In the genomic region with DNA sequence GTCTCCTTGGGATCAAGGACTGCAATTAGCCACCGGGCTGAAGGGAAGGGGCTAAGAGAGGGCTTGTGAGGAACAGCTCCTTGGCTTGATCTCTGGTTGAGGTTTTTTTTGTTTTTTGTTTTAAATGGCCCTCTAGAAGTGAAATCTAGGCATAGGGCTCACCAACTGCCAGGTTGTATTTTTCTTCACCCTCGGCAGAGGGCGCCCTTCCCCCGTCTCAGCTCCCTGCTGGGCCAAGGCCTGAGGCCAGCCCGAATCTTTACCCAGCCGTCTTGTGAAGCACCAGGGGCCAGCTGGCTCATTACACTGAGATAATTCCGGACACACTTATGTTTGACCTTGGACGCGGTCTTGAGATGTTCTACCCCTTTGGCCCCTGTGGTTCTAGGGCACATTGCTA, we compare ENCODE assay signal across 8 mouse cellular contexts. TPM values are rescaled to one million over a fixed set of nuclear protein-coding genes. Genes with fewer than 3 reads are reported as not detected.
DNase-seq lines count a peak whose midpoint lies in the region; ATAC-seq and TF ChIP-seq lines count a peak whose summit lies in the region.

No protein-coding gene starts in this region.

- no peaks in the 10 kb centered on the region for H3K36me3 ChIP-seq in embryonic facial prominence, embryonic 10.5 days (replicated peaks)
- no peaks in the 10 kb centered on the region for H3K36me3 ChIP-seq in heart, adult 2 months (ENCODE audit: control insufficient read depth, insufficient read depth, low read length)
- no peaks in the 10 kb centered on the region for H3K36me3 ChIP-seq in limb, embryonic 15.5 days
- no peaks in the 10 kb centered on the region for H3K36me3 ChIP-seq in midbrain, postnatal 0 days (ENCODE audit: insufficient read depth, low read length)

- peak overlapping the region; percentile 46 for H3K4me3 ChIP-seq in embryonic facial prominence, embryonic 10.5 days
- H3K4me3 ChIP-seq in heart, adult 2 months = no peak overlapping the region
- peak overlapping the region; percentile 31; the same call in 1 of the 2 replicates for H3K4me3 ChIP-seq in limb, embryonic 15.5 days
- H3K4me3 ChIP-seq in midbrain, postnatal 0 days (ENCODE audit: low read depth, low read length) = no peak overlapping the region

- no peaks in the 10 kb centered on the region for H3K9me3 ChIP-seq in embryonic facial prominence, embryonic 10.5 days
- H3K9me3 ChIP-seq in limb, embryonic 15.5 days = no peaks in the 10 kb centered on the region
- H3K9me3 ChIP-seq in midbrain, postnatal 0 days (ENCODE audit: low read length) = no peaks in the 10 kb centered on the region

- intact Hi-C loops in heart, adult 2 months (cut with DNase I) = loop anchor here (1.0 to 5.0 kb wide), 4 partner anchors 97 to 484 kb away; partner anchors contain the start of gene Cradd

- H3K9ac ChIP-seq in heart, adult 2 months (ENCODE audit: low read depth, low read length) = 0 out of 2 replicates have a peak overlapping the region, but pooled peaks have one; percentile 33
- H3K9ac ChIP-seq in limb, embryonic 15.5 days = no peak overlapping the region
- no peak overlapping the region for H3K9ac ChIP-seq in midbrain, postnatal 0 days (replicated peaks; ENCODE audit: low read length, poor library complexity, severe bottlenecking)

- peak; percentile 83 for DNase-seq in 3T3-L1 (ENCODE audit: low read depth, low spot score)
- peak; percentile 60 for DNase-seq in adrenal gland, adult 8-10 months
- DNase-seq in embryonic facial prominence, embryonic 10.5 days (ENCODE audit: low spot score) = peak; percentile 87
- peak; percentile 89 for DNase-seq in heart, adult 2 months
- DNase-seq in kidney, adult 18-20 months = peak; percentile 77
- peak; percentile 72 for DNase-seq in midbrain, postnatal 0 days (ENCODE audit: low spot score)
- peak; percentile 36 to 70 for DNase-seq in spleen, postnatal 14 days (ENCODE audit: low spot score in 2 of 2)

- peak; percentile 83 for TF ChIP-seq EP300 in heart, adult 2 months (IDR thresholded peaks at IDR 0.05; ENCODE audit: insufficient read depth, low read depth, low read length)

- TF ChIP-seq POLR2A in heart, adult 2 months (IDR thresholded peaks at IDR 0.05; ENCODE audit: insufficient read depth, low read depth, low read length) = no peak

- ATAC-seq in limb, embryonic 15.5 days (ENCODE audit: insufficient number of reproducible peaks, low FRiP score, low TSS enrichment, low read depth) = no peak
- ATAC-seq in midbrain, postnatal 0 days (ENCODE audit: low FRiP score) = peak; percentile 24; the same call in 1 of the 2 replicates

- peak; percentile 97 for TF ChIP-seq CTCF in heart, adult 2 months (IDR thresholded peaks at IDR 0.05)
- TF ChIP-seq CTCF in midbrain, postnatal 0 days (IDR thresholded peaks at IDR 0.05) = peak; percentile 76

- H3K79me2 ChIP-seq in heart, adult 2 months (replicated peaks; ENCODE audit: control insufficient read depth, insufficient read depth, low read length) = no peaks in the 10 kb centered on the region

- peak overlapping the region; percentile 54 for H3K4me2 ChIP-seq in limb, embryonic 15.5 days
- H3K4me2 ChIP-seq in midbrain, postnatal 0 days (ENCODE audit: low read depth, low read length, poor library complexity, severe bottlenecking) = no peak overlapping the region

- peak overlapping the region; percentile 61 for H3K27ac ChIP-seq in embryonic facial prominence, embryonic 10.5 days (replicated peaks)
- H3K27ac ChIP-seq in heart, adult 2 months = peak overlapping the region; percentile 93
- H3K27ac ChIP-seq in limb, embryonic 15.5 days = peak overlapping the region; percentile 87
- no peak overlapping the region for H3K27ac ChIP-seq in midbrain, postnatal 0 days (ENCODE audit: low read depth, low read length)

- peaks cover 17% of the 10 kb centered on the region for H3K4me1 ChIP-seq in embryonic facial prominence, embryonic 10.5 days
- H3K4me1 ChIP-seq in heart, adult 2 months (ENCODE audit: control insufficient read depth, insufficient read depth, low read length) = peaks cover 11% of the 10 kb centered on the region
- H3K4me1 ChIP-seq in limb, embryonic 15.5 days = peaks cover 24% of the 10 kb centered on the region
- H3K4me1 ChIP-seq in midbrain, postnatal 0 days (ENCODE audit: insufficient read depth, low read length) = no peaks in the 10 kb centered on the region

- H3K27me3 ChIP-seq in embryonic facial prominence, embryonic 10.5 days (replicated peaks; ENCODE audit: low read depth, poor library complexity, severe bottlenecking) = 0 out of 2 replicates have a peak, but pooled peaks cover 25% of the 10 kb centered on the region
- H3K27me3 ChIP-seq in heart, adult 2 months (ENCODE audit: control insufficient read depth, insufficient read depth, low read length) = no peaks in the 10 kb centered on the region
- H3K27me3 ChIP-seq in limb, embryonic 15.5 days = no peaks in the 10 kb centered on the region
- no peaks in the 10 kb centered on the region for H3K27me3 ChIP-seq in midbrain, postnatal 0 days (ENCODE audit: insufficient read depth, low read length)

- WGBS in embryonic facial prominence, embryonic 10.5 days = 14% methylated on average over 9 of the region's 9 CpGs
- WGBS in heart, adult 2 months = 3% methylated on average over 9 of the region's 9 CpGs
- 12% methylated on average over 9 of the region's 9 CpGs for WGBS in limb, embryonic 15.5 days
- WGBS in midbrain, postnatal 0 days = 8% methylated on average over 9 of the region's 9 CpGs

RNA-seq across cellular contexts. Expression of gene Plxnc1, which starts 47.5 kb away (rescaled TPM):
- total RNA-seq in adrenal gland, adult 8-10 months (2022) = 10 to 100 TPM in 2 of 4 experiments, 1 to 10 TPM in 2; 1.5 to 30.4 (median 13.9) TPM
- 1.1 and 1.3 TPM in 2 replicates for polyA plus RNA-seq in embryonic facial prominence, embryonic 10.5 days (2016; fragmentation: Nextera tagmentation; extraction: Ambion mirVana)
- total RNA-seq in heart, adult 2 months (2021) = 1 to 10 TPM; 2.0 to 2.3 TPM
- polyA plus RNA-seq in heart, adult 2 months (2012; rRNA removed) = 0.84 and 1.3 TPM in 2 replicates
- 1.8 TPM in 2 replicates for polyA plus RNA-seq in limb, embryonic 15.5 days (2015; fragmentation: Nextera tagmentation; extraction: Ambion mirVana)
- total RNA-seq in midbrain, postnatal 0 days (2014; rRNA removed) = 78.5 and 79.5 TPM in 2 replicates
- polyA plus RNA-seq in midbrain, postnatal 0 days (2015; fragmentation: Nextera tagmentation; extraction: Ambion mirVana) = 11.2 and 12.9 TPM in 2 replicates

Comparison
In these comparisons a context has a peak if more than half of its experiments do, and no peak if none do; other contexts are left out.
1. H3K4me3 ChIP-seq: peak in embryonic facial prominence, embryonic 10.5 days (single experiment) and limb, embryonic 15.5 days (single experiment); none in heart, adult 2 months (single experiment) and midbrain, postnatal 0 days (single experiment).
2. Peak in every context shown above with its lines, with median percentiles within 50 percentile points of each other: DNase-seq.